Mouse (Mus musculus) ovary, adult 18-20 months (tissue): ENCODE data around the gene Atr.
A peak's percentile ranks its signal among the peaks of the same experiment; 100 is the strongest.
"Not testable (repeated sequence)": the region's sequence is repeated elsewhere in the genome, so short reads cannot be mapped to it uniquely, and the experiment has no call there.

Experiments used
- DNase-seq: peaks from one replicate; pipeline ENCODE4 v3.0.0; 2022; ENCODE audit warnings: low spot score, mixed read lengths

Gene Atr

GRCm38 (mm10) chr9:95932855-95933254, 75.5 kb downstream of the Atr start:
- DNase-seq = no peak

GRCm38 (mm10) chr9:95953658-95954057, 96.3 kb downstream of the Atr start:
- DNase-seq = no peak

DNA sequence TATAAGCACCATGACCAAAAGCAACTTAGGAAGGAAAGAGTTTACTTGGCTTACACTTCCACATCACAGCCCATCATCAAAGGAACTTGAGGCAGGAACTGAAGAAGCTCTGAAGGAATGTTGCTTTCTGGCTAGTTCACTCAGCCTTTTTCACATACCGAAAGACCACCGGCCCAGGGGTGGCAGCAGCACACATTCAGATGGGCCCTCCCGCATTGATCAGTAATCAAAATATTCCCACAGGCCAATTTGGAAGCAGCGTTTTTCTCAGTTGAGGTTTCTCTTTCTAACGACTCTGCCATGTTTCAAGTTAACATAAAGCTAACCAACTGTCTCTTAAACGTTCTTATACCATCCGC, 96.8 kb downstream of the Atr start:
- no peak for DNase-seq

DNA sequence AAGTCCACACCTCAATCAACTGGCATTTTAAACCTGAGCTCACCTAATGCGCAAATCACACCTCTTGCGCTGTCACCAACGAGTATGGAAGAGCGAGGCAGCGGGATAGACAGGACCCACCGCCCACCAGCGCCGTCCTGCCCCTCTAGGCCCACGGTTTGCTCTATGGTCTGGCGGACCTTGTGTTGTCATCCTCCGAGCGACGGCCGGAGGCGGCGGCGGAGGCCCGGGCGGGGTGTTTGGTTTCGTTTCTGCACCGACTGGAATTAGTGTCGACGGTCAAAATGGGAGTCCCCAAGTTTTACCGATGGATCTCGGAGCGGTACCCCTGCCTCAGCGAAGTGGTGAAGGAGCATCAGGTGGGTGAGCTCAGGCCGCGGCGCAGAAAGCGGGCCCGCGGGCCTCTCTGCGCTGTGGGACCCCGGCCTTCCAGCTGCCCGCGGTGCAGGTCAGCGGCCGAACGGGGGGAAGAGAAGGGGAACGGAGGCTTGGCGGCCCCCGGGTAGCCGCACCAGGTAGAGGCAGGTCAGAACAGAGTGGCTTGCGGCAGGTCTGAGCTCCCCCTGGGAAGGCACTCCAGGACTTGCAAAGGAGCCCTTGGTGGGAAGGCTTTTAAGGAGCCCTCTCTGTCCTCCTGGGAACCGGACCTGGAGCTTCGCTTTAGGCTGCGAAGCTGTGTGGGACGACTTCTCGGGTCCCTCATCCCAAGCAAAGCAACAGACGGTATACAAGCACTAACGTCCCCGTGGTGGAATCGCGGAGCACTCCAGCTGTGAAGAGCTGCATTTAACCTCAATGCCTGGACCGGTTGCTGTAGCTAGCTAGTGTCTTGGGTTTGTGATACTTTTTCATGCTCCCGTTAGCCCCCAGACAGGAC, 97.4 kb downstream of the Atr start, which contains the start of gene Xrn1:
TSS of gene Xrn1 (plus strand) at position 176 of the 877 bp plus-strand sequence.
- peak; percentile 84 for DNase-seq

- DNase-seq = no peak
Observed at GRCm38 (mm10) chr9:95957611-95958010, 100.2 kb downstream of the Atr start.

DNA sequence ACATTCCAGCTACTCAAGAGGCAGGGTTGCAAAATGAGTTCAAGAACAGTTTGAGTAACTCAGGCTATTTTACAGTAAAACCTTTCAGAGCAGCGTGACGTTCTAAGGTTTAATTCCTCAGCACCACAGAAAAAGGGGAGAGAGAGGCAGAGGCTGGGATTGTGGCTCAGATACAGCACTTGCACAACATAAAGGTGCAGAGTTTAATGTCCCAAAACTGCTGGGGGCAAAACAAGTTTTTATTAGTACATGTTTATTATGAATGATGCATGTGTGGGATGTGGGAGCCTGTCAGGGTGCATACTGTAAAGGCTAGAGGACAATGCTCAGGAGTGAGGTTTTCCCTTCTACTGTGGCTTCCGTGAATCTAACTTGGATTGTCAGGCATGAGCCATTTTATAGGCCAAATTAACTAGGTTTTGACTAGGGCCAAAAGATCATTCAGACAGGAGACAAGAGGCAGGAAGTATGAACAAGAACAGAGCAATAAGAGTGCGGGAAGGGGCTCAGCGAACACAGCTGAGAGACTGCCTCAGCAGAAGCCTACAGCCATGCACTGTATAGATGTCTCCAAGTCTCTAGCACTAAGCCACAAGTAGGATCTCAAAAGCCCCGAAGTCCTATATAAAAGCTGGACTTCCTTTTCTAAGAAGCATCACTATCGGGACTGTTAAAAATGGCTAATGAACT, 100.8 kb downstream of the Atr start:
- DNase-seq = no peak

GRCm38 (mm10) chr9:95958731-95959105, 101.3 kb downstream of the Atr start:
- not testable (repeated sequence) for DNase-seq

DNA sequence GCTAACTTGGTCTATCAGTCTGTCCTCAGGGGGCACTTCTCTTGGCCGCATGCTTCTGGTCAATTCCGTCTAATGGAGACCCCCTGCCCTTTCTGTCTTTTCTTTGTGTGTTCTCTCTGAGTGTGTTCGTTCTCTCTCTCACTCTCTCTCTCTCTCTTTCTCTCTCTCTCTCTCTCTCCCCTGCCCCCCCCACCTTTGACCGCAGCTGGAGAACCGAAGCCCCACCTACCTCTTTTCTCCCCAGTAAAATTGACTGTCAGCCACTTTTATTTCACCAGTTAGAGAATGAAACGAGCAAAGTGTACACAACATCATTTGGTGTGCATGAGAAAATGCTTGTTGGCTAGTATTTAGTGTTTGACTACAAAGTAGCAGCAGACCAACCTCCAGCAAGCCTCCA, 101.8 kb downstream of the Atr start:
- no peak for DNase-seq

DNA sequence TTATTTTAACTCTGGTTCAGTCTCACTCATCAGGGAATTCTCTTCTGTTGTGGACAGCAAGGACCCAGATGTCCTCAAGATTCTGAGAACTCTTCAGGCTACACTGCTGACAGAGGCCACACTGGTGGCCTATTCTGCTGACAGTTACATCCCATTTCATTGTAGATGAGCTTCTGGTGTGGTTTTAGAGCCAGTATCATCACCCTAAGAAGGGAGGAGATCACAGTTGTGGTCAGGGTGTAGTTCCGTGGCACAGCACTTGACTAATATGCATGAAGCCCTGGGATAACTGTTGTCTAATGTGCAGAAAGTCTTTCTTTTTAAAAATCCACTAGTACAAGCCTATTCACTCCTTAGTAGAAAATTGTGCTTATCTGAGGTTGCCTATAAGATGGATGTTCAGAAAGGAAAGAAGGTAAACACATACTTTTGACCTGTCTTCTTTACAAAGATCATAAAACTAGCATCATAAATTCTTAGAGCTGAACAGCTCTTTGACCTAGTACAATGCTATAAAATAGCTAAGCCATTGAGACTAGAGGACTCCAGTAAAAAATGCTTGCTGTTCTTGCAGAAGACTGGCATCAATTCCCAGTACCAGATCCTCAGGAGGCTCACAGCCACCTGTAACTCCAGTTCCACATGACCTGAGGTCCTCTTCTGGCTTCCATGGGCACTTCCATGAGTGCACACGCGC, 102.5 kb downstream of the Atr start:
- DNase-seq = no peak

DNA sequence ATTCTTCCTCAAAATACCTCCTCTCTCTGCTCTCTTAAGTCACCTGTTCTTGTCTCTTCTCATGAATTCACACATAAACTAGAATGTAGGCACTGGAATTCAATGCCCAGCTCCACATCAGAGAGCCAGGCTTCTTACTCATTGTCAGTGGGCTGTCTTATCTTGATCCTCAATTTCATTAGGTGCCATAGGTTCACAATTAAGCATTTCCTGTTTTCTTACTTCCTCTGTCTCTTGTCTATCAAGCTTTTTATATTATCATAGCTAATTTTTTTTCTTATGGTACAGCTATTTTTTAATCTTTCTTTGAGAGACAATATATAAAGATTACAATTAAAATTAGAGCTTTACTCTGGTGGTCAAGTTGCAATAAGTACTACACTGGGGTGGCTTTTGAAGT, 103.7 kb downstream of the Atr start:
- no peak for DNase-seq

GRCm38 (mm10) chr9:95964037-95964436, 106.6 kb downstream of the Atr start:
- no peak for DNase-seq

GRCm38 (mm10) chr9:95978279-95978678, 120.9 kb downstream of the Atr start:
- DNase-seq = no peak

DNA sequence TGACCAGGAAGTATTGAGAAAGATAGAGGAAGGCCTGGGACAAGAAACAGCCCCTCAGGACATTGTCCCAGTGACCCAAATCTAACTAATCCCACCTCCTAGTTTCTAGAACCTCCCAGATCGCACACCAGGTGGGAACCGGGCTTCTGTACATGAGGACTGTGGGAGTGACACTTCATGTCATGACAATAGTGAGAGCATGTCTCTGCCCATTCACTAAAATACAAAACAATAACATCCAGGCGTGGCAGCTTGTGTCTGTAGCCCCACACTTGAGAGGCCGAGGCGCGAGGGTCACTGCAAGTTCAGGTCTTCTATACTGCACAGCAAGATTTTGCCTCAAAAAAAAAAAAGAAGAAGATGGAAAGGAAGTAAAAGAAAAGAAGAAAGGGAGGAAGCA, 122.5 kb downstream of the Atr start:
- no peak for DNase-seq

DNA sequence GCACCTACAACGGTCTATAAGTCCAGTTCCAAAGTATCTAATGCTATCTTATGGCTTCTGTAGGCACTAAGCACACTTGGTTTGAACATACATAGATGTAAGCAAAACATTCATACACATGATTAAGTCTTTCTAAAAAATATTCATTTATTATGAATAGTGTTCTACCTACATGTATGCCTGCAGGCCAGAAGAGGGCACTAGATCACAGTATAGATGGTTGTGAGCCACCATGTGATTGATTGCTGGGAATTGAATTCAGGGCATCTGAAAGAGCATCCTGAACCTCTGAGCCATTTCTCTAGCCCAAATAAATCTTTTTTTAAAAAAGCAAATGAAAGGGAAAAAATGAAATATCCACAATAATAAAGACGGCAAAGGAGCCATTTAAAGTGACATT, 134.9 kb downstream of the Atr start:
- no peak for DNase-seq
